Mouse (Mus musculus): ENCODE data around the gene Cdyl2. TPM values are rescaled to one million over a fixed set of nuclear protein-coding genes. Genes with fewer than 3 reads are reported as not detected.

Gene Cdyl2
- polyA plus RNA-seq, 1 experiment = 4.6 TPM

GRCm38 (mm10) chr8:116581318-116582019, 151.3 kb downstream of the Cdyl2 start:
- Histone ChIP-seq H3K4me3 (ENCODE audit: insufficient read depth, low read length) (no peak overlapping the region), H3K4me1 (ENCODE audit: control insufficient read depth, insufficient read depth, low read length) (no peaks in the 10 kb centered on the region; the same call in 1 of the 2 replicates), H3K27ac (ENCODE audit: insufficient read depth, low read length) (no peak overlapping the region)
- TF ChIP-seq POLR2A (IDR thresholded peaks at IDR 0.05; ENCODE audit: low read depth, low read length) (no peak), CTCF (IDR thresholded peaks at IDR 0.05; ENCODE audit: borderline replicate concordance, insufficient read depth, low read length) (no peak)

GRCm38 (mm10) chr8:116576732-116577131, 156.1 kb downstream of the Cdyl2 start:
- H3K27ac ChIP-seq (ENCODE audit: insufficient read depth, low read length) = no peak overlapping the region

GRCm38 (mm10) chr8:116573085-116573484, 159.7 kb downstream of the Cdyl2 start:
- TF ChIP-seq CTCF (IDR thresholded peaks at IDR 0.05; ENCODE audit: borderline replicate concordance, insufficient read depth, low read length) = no peak
- no peak for TF ChIP-seq POLR2A (IDR thresholded peaks at IDR 0.05; ENCODE audit: low read depth, low read length)
- Histone ChIP-seq H3K27ac (ENCODE audit: insufficient read depth, low read length) (no peak overlapping the region), H3K4me1 (ENCODE audit: control insufficient read depth, insufficient read depth, low read length) (no peaks in the 10 kb centered on the region; the same call in 1 of the 2 replicates), H3K4me3 (ENCODE audit: insufficient read depth, low read length) (no peak overlapping the region)

More at GRCm38 (mm10) chr8:116576732-116577131, 156.1 kb downstream of the Cdyl2 start:
- Histone ChIP-seq H3K4me3 (ENCODE audit: insufficient read depth, low read length) (no peak overlapping the region), H3K4me1 (ENCODE audit: control insufficient read depth, insufficient read depth, low read length) (no peaks in the 10 kb centered on the region; the same call in 1 of the 2 replicates)
- TF ChIP-seq CTCF (IDR thresholded peaks at IDR 0.05; ENCODE audit: borderline replicate concordance, insufficient read depth, low read length) = no peak
- TF ChIP-seq POLR2A (IDR thresholded peaks at IDR 0.05; ENCODE audit: low read depth, low read length) = no peak

GRCm38 (mm10) chr8:116552778-116553177, 180.0 kb downstream of the Cdyl2 start:
- Histone ChIP-seq H3K4me1 (ENCODE audit: control insufficient read depth, insufficient read depth, low read length) (no peaks in the 10 kb centered on the region), H3K4me3 (ENCODE audit: insufficient read depth, low read length) (no peak overlapping the region), H3K27ac (ENCODE audit: insufficient read depth, low read length) (no peak overlapping the region)
- no peak for TF ChIP-seq POLR2A (IDR thresholded peaks at IDR 0.05; ENCODE audit: low read depth, low read length)
- TF ChIP-seq CTCF (IDR thresholded peaks at IDR 0.05; ENCODE audit: borderline replicate concordance, insufficient read depth, low read length) = no peak

GRCm38 (mm10) chr8:116552255-116552654, 180.5 kb downstream of the Cdyl2 start:
- TF ChIP-seq CTCF (IDR thresholded peaks at IDR 0.05; ENCODE audit: borderline replicate concordance, insufficient read depth, low read length) = no peak
- no peak for TF ChIP-seq POLR2A (IDR thresholded peaks at IDR 0.05; ENCODE audit: low read depth, low read length)
- no peaks in the 10 kb centered on the region for H3K4me1 ChIP-seq (ENCODE audit: control insufficient read depth, insufficient read depth, low read length)
- no peak overlapping the region for H3K4me3 ChIP-seq (ENCODE audit: insufficient read depth, low read length)
- no peak overlapping the region for H3K27ac ChIP-seq (ENCODE audit: insufficient read depth, low read length)

GRCm38 (mm10) chr8:116543366-116543765, 189.4 kb downstream of the Cdyl2 start:
- Histone ChIP-seq H3K4me1 (ENCODE audit: control insufficient read depth, insufficient read depth, low read length) (no peaks in the 10 kb centered on the region), H3K27ac (ENCODE audit: insufficient read depth, low read length) (no peak overlapping the region), H3K4me3 (ENCODE audit: insufficient read depth, low read length) (no peak overlapping the region)
- TF ChIP-seq CTCF (IDR thresholded peaks at IDR 0.05; ENCODE audit: borderline replicate concordance, insufficient read depth, low read length) (no peak), POLR2A (IDR thresholded peaks at IDR 0.05; ENCODE audit: low read depth, low read length) (no peak)

- TF ChIP-seq POLR2A (IDR thresholded peaks at IDR 0.05; ENCODE audit: low read depth, low read length) = no peak
- no peak for TF ChIP-seq CTCF (IDR thresholded peaks at IDR 0.05; ENCODE audit: borderline replicate concordance, insufficient read depth, low read length)
- Histone ChIP-seq H3K27ac (ENCODE audit: insufficient read depth, low read length) (no peak overlapping the region), H3K4me1 (ENCODE audit: control insufficient read depth, insufficient read depth, low read length) (no peaks in the 10 kb centered on the region), H3K4me3 (ENCODE audit: insufficient read depth, low read length) (no peak overlapping the region)
Observed at GRCm38 (mm10) chr8:116542842-116543241, 189.9 kb downstream of the Cdyl2 start.

- H3K4me1 ChIP-seq (ENCODE audit: control insufficient read depth, insufficient read depth, low read length) = no peaks in the 10 kb centered on the region
- H3K4me3 ChIP-seq (ENCODE audit: insufficient read depth, low read length) = no peak overlapping the region
- no peak overlapping the region for H3K27ac ChIP-seq (ENCODE audit: insufficient read depth, low read length)
- no peak for TF ChIP-seq CTCF (IDR thresholded peaks at IDR 0.05; ENCODE audit: borderline replicate concordance, insufficient read depth, low read length)
- TF ChIP-seq POLR2A (IDR thresholded peaks at IDR 0.05; ENCODE audit: low read depth, low read length) = no peak
Observed at GRCm38 (mm10) chr8:116540136-116540535, 192.7 kb downstream of the Cdyl2 start.

GRCm38 (mm10) chr8:116538763-116539162, 194.0 kb downstream of the Cdyl2 start:
- Histone ChIP-seq H3K27ac (ENCODE audit: insufficient read depth, low read length) (no peak overlapping the region), H3K4me1 (ENCODE audit: control insufficient read depth, insufficient read depth, low read length) (no peaks in the 10 kb centered on the region), H3K4me3 (ENCODE audit: insufficient read depth, low read length) (no peak overlapping the region)
- TF ChIP-seq CTCF (IDR thresholded peaks at IDR 0.05; ENCODE audit: borderline replicate concordance, insufficient read depth, low read length) (no peak), POLR2A (IDR thresholded peaks at IDR 0.05; ENCODE audit: low read depth, low read length) (no peak)

GRCm38 (mm10) chr8:116536786-116537185, 196.0 kb downstream of the Cdyl2 start:
- Histone ChIP-seq H3K27ac (ENCODE audit: insufficient read depth, low read length) (no peak overlapping the region), H3K4me3 (ENCODE audit: insufficient read depth, low read length) (no peak overlapping the region), H3K4me1 (ENCODE audit: control insufficient read depth, insufficient read depth, low read length) (no peaks in the 10 kb centered on the region)
- TF ChIP-seq POLR2A (IDR thresholded peaks at IDR 0.05; ENCODE audit: low read depth, low read length) (no peak), CTCF (IDR thresholded peaks at IDR 0.05; ENCODE audit: borderline replicate concordance, insufficient read depth, low read length) (no peak)

Measured in embryonic fibroblast, embryonic 13.5 days (primary cell).